Mouse (Mus musculus) intestine, embryonic 16.5 days (tissue): ENCODE results near the gene Olfr355. TPM values are rescaled to one million over a fixed set of nuclear protein-coding genes. Genes with fewer than 3 reads are reported as not detected.

Experiments
- ATAC-seq: fragments of 200-750 bp; cut with Nextera tagmentation; 2 replicates; pipeline ENCODE4 v1.8.0; 2017; ENCODE audit warnings: moderate TSS enrichment, moderate library complexity
- H3K27ac ChIP-seq: fragments of 300-500 bp; sonication (generic); 2 replicates; pipeline ENCODE4 v1.5.1; 2014; ENCODE audit warnings: mild to moderate bottlenecking, low read length
- H3K27me3 ChIP-seq: fragments of 300-500 bp; sonication (generic); replicated peaks from 2 replicates; pipeline ENCODE4 v1.6.1; 2014; ENCODE audit warnings: low read length, control low read depth, mixed read lengths; ENCODE audit not compliant: control insufficient read depth, insufficient read depth
- H3K36me3 ChIP-seq: fragments of 300-500 bp; sonication (generic); 2 replicates; pipeline ENCODE4 v1.6.1; 2014; ENCODE audit warnings: low read length, control low read depth; ENCODE audit not compliant: control insufficient read depth, insufficient read depth
- H3K4me1 ChIP-seq: fragments of 300-500 bp; sonication (generic); 2 replicates; pipeline ENCODE4 v1.6.1; 2014; ENCODE audit warnings: low read length, control low read depth, mixed read lengths; ENCODE audit not compliant: control insufficient read depth, insufficient read depth
- H3K4me2 ChIP-seq: fragments of 300-500 bp; sonication (generic); 2 replicates; pipeline ENCODE4 v1.6.1; 2014; ENCODE audit warnings: low read depth, low read length, control low read depth
- H3K4me3 ChIP-seq: fragments of 300-500 bp; sonication (generic); 2 replicates; pipeline ENCODE4 v1.5.1; 2014; ENCODE audit warnings: mild to moderate bottlenecking, low read length
- H3K9ac ChIP-seq: fragments of 300-500 bp; sonication (generic); 2 replicates; pipeline ENCODE4 v1.6.1; 2014; ENCODE audit warnings: low read depth, low read length
- H3K9me3 ChIP-seq: fragments of 300-500 bp; sonication (generic); 2 replicates; pipeline ENCODE4 v1.6.1; 2016; ENCODE audit warnings: low read length, control low read depth; ENCODE audit not compliant: control insufficient read depth
- WGBS: fragments of 180-500 bp; shearing (Covaris S2); extraction: QIAGEN DNeasy Blood & Tissue Kit; methylation state at CpG from one replicate; pipeline ENCODE4 v1.1.7; 2014; 5-methylcytosine and 5-hydroxymethylcytosine counted together
- polyA plus RNA-seq: library from polyadenylated mRNA; unstranded; fragments of >200 nt; fragmentation: Nextera tagmentation; extraction: Ambion mirVana; gene quantifications from 2 replicates; pipeline ENCODE4 v1.2.1, GENCODE M21; 2015

Olfr355 gene
- not detected in 2 replicates for polyA plus RNA-seq

GRCm38 (mm10) chr2:36928797-36929196, at the start of gene Olfr355:
Olfr355 (minus strand) TSS chr2:36928897.
- Histone ChIP-seq H3K9me3 (no peaks in the 10 kb centered on the region), H3K27ac (no peak within 1 kb of the TSS), H3K27me3 (no peaks in the 10 kb centered on the region), H3K4me1 (no peaks in the 10 kb centered on the region), H3K4me3 (no peak within 1 kb of the TSS), H3K9ac (no peak within 1 kb of the TSS), H3K4me2 (no peak within 1 kb of the TSS), H3K36me3 (no peaks in the 10 kb centered on the region)
- no peak for ATAC-seq

GRCm38 (mm10) chr2:36936821-36937220, 8.1 kb upstream of the Olfr355 start, which contains the start of gene Olfr356:
Olfr356 (plus strand) TSS chr2:36937121.
- no peak within 1 kb of the TSS for H3K27ac ChIP-seq
- no peaks in the 10 kb centered on the region; the same call in 1 of the 2 replicates for H3K9me3 ChIP-seq
- no peaks in the 10 kb centered on the region for H3K27me3 ChIP-seq
- no peak within 1 kb of the TSS for H3K9ac ChIP-seq
- 88% methylated on average over 2 of the region's 2 CpGs for WGBS
- no peak within 1 kb of the TSS for H3K4me3 ChIP-seq
- H3K4me2 ChIP-seq: no peak within 1 kb of the TSS
- no peak for ATAC-seq
- H3K4me1 ChIP-seq: no peaks in the 10 kb centered on the region
- H3K36me3 ChIP-seq: no peaks in the 10 kb centered on the region

- no peak within 1 kb of the TSS for H3K4me2 ChIP-seq
- H3K27me3 ChIP-seq: no peaks in the 10 kb centered on the region
- no peaks in the 10 kb centered on the region for H3K36me3 ChIP-seq
- no peak within 1 kb of the TSS for H3K4me3 ChIP-seq
- no peaks in the 10 kb centered on the region for H3K4me1 ChIP-seq
- H3K27ac ChIP-seq: no peak within 1 kb of the TSS
- no peaks in the 10 kb centered on the region for H3K9me3 ChIP-seq
- no peak within 1 kb of the TSS for H3K9ac ChIP-seq
- no peak for ATAC-seq
Measured at GRCm38 (mm10) chr2:36905380-36905779, 23.3 kb downstream of the Olfr355 start, which contains the start of gene Olfr354. Olfr354 (plus strand) TSS chr2:36905680.

- Histone ChIP-seq H3K36me3 (no peaks in the 10 kb centered on the region), H3K27ac (no peak overlapping the region), H3K4me1 (no peaks in the 10 kb centered on the region), H3K4me2 (no peak overlapping the region), H3K27me3 (no peaks in the 10 kb centered on the region), H3K9ac (no peak overlapping the region), H3K4me3 (no peak overlapping the region), H3K9me3 (0 out of 2 replicates have a peak, but pooled peaks cover 3% of the 10 kb centered on the region)
- no peak for ATAC-seq
Measured at GRCm38 (mm10) chr2:36897114-36897513, 31.6 kb downstream of the Olfr355 start.

GRCm38 (mm10) chr2:36892836-36893235, 35.9 kb downstream of the Olfr355 start, which contains the start of gene Olfr353:
Olfr353 (minus strand) TSS chr2:36892936.
- Histone ChIP-seq H3K9me3 (no peaks in the 10 kb centered on the region), H3K4me1 (no peaks in the 10 kb centered on the region)

More at GRCm38 (mm10) chr2:36892836-36893235, 35.9 kb downstream of the Olfr355 start, which contains the start of gene Olfr353:
- Histone ChIP-seq H3K36me3 (no peaks in the 10 kb centered on the region), H3K4me3 (no peak within 1 kb of the TSS), H3K27me3 (no peaks in the 10 kb centered on the region), H3K27ac (no peak within 1 kb of the TSS), H3K4me2 (no peak within 1 kb of the TSS), H3K9ac (no peak within 1 kb of the TSS)
- no peak for ATAC-seq

Other genes with a start within 250 kb of the Olfr355 start
- not detected in 2 replicates for gene Olfr346, start 243.1 kb downstream of the Olfr355 start, polyA plus RNA-seq
- not detected in 2 replicates for gene Olfr347, start 197.0 kb downstream of the Olfr355 start, polyA plus RNA-seq
- gene Olfr348, start 144.6 kb downstream of the Olfr355 start, polyA plus RNA-seq: not detected in 2 replicates
- not detected in 2 replicates for gene Olfr50, start 138.4 kb downstream of the Olfr355 start, polyA plus RNA-seq
- gene Olfr3, start 111.9 kb downstream of the Olfr355 start, polyA plus RNA-seq: not detected in 2 replicates
- gene Olfr350, start 82.6 kb downstream of the Olfr355 start, polyA plus RNA-seq: not detected in 2 replicates
- not detected in 2 replicates for gene Olfr351, start 66.2 kb downstream of the Olfr355 start, polyA plus RNA-seq
- gene Olfr352, start 60.4 kb downstream of the Olfr355 start, polyA plus RNA-seq: not detected in 2 replicates
- gene Olfr353, start 36.0 kb downstream of the Olfr355 start, polyA plus RNA-seq: not detected in 2 replicates
- gene Olfr354, start 23.2 kb downstream of the Olfr355 start, polyA plus RNA-seq: not detected in 2 replicates
- gene Olfr356, start 8.2 kb upstream of the Olfr355 start, polyA plus RNA-seq: not detected in 2 replicates
- not detected in 2 replicates for gene Olfr357, start 64.9 kb upstream of the Olfr355 start, polyA plus RNA-seq
- not detected in 2 replicates for gene Olfr358, start 80.4 kb upstream of the Olfr355 start, polyA plus RNA-seq
- gene Olfr360, start 136.8 kb upstream of the Olfr355 start, polyA plus RNA-seq: not detected in 2 replicates
- not detected in 2 replicates for gene Olfr361, start 160.4 kb upstream of the Olfr355 start, polyA plus RNA-seq
- gene Olfr362, start 189.0 kb upstream of the Olfr355 start, polyA plus RNA-seq: not detected in 2 replicates
- not detected in 2 replicates for gene Olfr364-ps1, start 210.4 kb upstream of the Olfr355 start, polyA plus RNA-seq